18 mouse cellular contexts compared by ENCODE assay signal in the genomic region with DNA sequence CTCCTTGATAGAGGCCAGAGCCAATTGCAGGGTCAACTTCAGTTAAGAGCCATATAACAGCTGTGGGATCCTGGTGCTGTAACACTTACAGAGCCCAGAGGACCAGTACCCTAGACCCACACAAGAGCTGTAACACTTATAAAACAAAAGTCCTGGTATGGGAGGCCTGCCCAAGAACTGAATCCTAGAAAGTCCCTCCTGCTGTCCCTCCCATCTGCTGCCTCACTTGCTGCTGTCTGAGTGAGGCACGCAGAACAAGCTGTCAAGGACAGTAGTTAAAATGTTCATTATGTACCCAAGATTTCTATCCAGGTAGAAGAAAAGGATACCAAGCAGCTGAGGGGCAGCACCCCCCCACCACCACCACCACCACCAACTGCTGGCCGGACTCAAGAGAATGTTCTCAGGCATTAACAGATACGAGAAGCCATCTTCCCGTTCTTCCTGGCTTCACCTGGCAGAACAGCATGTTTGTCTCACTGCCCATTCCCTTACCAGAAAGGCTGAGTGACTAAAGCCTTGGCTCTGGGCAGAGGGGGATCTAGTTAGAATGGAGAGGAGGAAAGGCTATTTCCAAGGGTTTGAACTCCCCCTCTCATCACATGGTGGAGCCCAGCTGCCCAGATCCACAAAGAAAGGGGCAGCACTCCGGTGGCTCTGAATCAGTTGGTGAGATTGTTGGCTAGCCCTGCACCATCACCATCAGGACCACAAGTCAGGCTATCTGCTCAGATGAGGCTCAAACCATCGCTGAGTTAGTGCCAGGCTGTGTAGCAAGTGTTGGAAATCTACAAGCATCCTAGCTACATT. TPM values are rescaled to one million over a fixed set of nuclear protein-coding genes. Genes with fewer than 3 reads are reported as not detected.
DNase-seq lines count a peak whose midpoint lies in the region; TF ChIP-seq lines count a peak whose summit lies in the region.
"Had no signal": no experiment of that assay in that cellular context is flagged by ENCODE, and none has a peak within 500 bp of the region (broad histone marks: within the 10 kb centered on the region; RNA-seq: fewer than 3 reads in every experiment).

No protein-coding gene starts in this region.

- H3K36me3 ChIP-seq in testis, adult 2 months (ENCODE audit: control insufficient read depth, insufficient read depth, low read length) = no peaks in the 10 kb centered on the region
- H3K36me3 ChIP-seq: forebrain, embryonic 10.5 days; limb, embryonic 15.5 days; neural tube, embryonic 13.5 days had no signal

- TF ChIP-seq POLR2A in testis, adult 2 months (IDR thresholded peaks at IDR 0.05; ENCODE audit: control insufficient read depth, low read depth, low read length) = no peak

- TF ChIP-seq CTCF in layer of hippocampus, adult 2 months (conservative IDR thresholded peaks at IDR 0.05) = no peak
- no peak for TF ChIP-seq CTCF in testis, adult 2 months (IDR thresholded peaks at IDR 0.05; ENCODE audit: control insufficient read depth, insufficient read depth, insufficient replicate concordance, low read depth, low read length)

- DNase-seq in layer of hippocampus, adult 2 months (ENCODE audit: low spot score in 2 of 2) = peak in 1 of 2 experiments; percentile 20
- DNase-seq in layer of hippocampus, postnatal 36 days = no peak
- DNase-seq in testis, postnatal 10 days (ENCODE audit: low spot score) = no peak
- peak; percentile 28 for DNase-seq in cerebellum, adult 9-11 months
- no peak for DNase-seq in spleen, postnatal 4 days (ENCODE audit: low spot score in 2 of 2)
- no peak for DNase-seq in neural tube, embryonic 10.5 days (ENCODE audit: extremely low spot score, low spot score)
- DNase-seq: adrenal gland, postnatal 25 days; kidney, adult 9 months; lung, postnatal 10 days; right cerebral cortex, postnatal 4 days had no signal

- H3K27ac ChIP-seq in layer of hippocampus, adult 2 months = peak overlapping the region; percentile 79
- H3K27ac ChIP-seq in testis, adult 2 months (ENCODE audit: control insufficient read depth, insufficient read depth, low read depth, low read length) = peak overlapping the region; percentile 56
- H3K27ac ChIP-seq: forebrain, embryonic 10.5 days; limb, embryonic 15.5 days; neural tube, embryonic 13.5 days had no signal

- peaks cover 14% of the 10 kb centered on the region for H3K4me1 ChIP-seq in testis, adult 2 months (ENCODE audit: control insufficient read depth, insufficient read depth, low read length)

- H3K4me3 ChIP-seq in layer of hippocampus, adult 2 months = no peak overlapping the region
- H3K4me3 ChIP-seq in testis, adult 2 months (ENCODE audit: control insufficient read depth, low read depth, low read length) = no peak overlapping the region
- H3K4me3 ChIP-seq: forebrain, embryonic 10.5 days; limb, embryonic 15.5 days; megakaryocyte, embryonic 14.5 days; neural tube, embryonic 13.5 days had no signal

- no peaks in the 10 kb centered on the region for H3K27me3 ChIP-seq in testis, adult 2 months (ENCODE audit: control insufficient read depth, insufficient read depth, low read length)
- H3K27me3 ChIP-seq: limb, embryonic 15.5 days; neural tube, embryonic 13.5 days; Patski had no signal

RNA-seq across cellular contexts. Expression of a gene that starts 7.4 kb away (rescaled TPM):
- under 1 TPM; 0.59 to 0.96 TPM for total RNA-seq in layer of hippocampus, adult 2 months (2021)
- total RNA-seq in layer of hippocampus, postnatal 36 days (2021) = under 1 TPM; 0.27 to 0.71 TPM
- polyA plus RNA-seq in testis, adult 2 months (2012; rRNA removed) = 0.89 and 1.1 TPM in 2 replicates
- polyA plus RNA-seq: intestine, embryonic 14.5 days had no signal

RNA-seq across cellular contexts. Expression of a gene that starts 18.1 kb away (rescaled TPM):
- 10 to 100 TPM; 25.6 to 25.9 TPM for total RNA-seq in layer of hippocampus, adult 2 months (2021)
- total RNA-seq in layer of hippocampus, postnatal 36 days (2021) = 10 to 100 TPM; 21.0 to 23.3 TPM
- polyA plus RNA-seq in testis, adult 2 months (2012; rRNA removed) = 3.7 and 3.9 TPM in 2 replicates

RNA-seq across cellular contexts. Expression of a gene that starts 44.0 kb away (rescaled TPM):
- total RNA-seq in layer of hippocampus, adult 2 months (2021) = 10 to 100 TPM; 45.5 to 46.8 TPM
- 10 to 100 TPM; 41.0 to 59.9 TPM for total RNA-seq in layer of hippocampus, postnatal 36 days (2021)
- 16.1 and 16.3 TPM in 2 replicates for polyA plus RNA-seq in testis, adult 2 months (2012; rRNA removed)
- polyA plus RNA-seq: activated CD4-positive, CD25-positive, alpha-beta regulatory T cell, adult 4 months had no signal

RNA-seq across cellular contexts. Expression of a gene that starts 54.6 kb away (rescaled TPM):
- total RNA-seq in layer of hippocampus, adult 2 months (2021) = 100 to 1,000 TPM; 133 to 135 TPM
- 100 to 1,000 TPM; 133 to 137 TPM for total RNA-seq in layer of hippocampus, postnatal 36 days (2021)
- polyA plus RNA-seq in testis, adult 2 months (2012; rRNA removed) = 16.3 and 17.0 TPM in 2 replicates
